Mouse (Mus musculus): Measurements from ENCODE around the gene Misp. TPM values are rescaled to one million over a fixed set of nuclear protein-coding genes. Genes with fewer than 3 reads are reported as not detected.

Misp gene
- total RNA-seq, 4 experiments from 2014 or later = 0.64 to 0.95 (median 0.70) TPM

GRCm38 (mm10) chr10:79855558-79856184 is 34.9 kb downstream of the Misp start:
- DNase-seq = peak; percentile 63

DNA sequence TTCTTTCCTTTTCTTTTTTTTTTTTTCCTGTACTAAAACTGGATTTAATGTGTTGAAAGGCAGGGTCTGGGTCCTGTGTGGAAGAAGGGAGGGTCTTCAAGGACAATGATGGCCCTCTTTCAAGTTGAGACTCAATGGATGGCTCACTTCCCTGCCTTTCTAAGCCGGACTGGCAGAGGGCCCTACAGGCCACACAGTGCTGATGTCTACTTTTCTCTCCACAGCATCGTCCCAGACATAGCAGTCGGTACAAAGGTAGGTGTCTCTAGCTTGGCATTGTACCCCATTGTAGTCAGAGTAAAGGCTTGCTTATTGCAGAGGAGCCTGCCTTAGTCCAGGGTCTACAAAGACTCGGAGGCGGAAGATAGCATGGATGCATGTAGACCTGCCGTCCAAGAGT is 35.5 kb downstream of the Misp start:
- DNase-seq = no peak

DNA sequence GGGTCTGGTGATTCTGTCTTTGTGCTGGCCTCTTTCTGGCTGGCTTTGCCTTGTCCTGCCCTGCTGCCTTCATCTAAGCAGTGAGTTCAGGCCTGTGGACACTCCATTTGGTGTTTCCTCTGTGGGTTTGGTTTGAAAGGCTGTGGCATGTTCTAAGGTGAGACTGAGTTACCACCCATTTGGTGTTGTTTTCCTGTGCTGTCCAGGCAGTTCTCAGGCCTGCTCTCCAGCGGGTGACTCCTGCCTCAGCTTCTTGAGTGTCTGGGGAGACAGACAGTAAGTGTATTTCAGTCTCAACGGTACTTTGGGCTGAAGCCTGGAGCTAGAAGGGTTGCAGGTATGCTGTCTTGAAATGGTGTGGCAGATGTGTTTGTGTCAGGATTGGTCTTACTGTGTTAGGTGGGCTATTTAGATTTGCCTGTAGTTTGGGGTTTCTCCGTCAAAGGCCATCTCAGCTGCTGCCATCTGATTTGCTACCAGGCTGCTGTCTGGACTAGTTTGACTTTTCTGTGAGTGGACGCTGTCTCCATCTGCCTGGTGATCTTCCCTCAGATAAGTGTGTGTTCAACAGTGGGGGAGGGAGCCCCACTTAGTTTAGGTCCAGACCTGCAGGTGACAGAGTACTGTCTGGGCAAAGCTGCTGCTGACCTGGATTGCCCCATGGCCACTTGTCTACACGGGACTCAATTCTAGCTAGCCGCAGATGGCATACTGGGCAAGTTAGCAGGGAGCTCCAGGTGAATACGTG is 36.1 kb downstream of the Misp start:
- DNase-seq = no peak

GRCm38 (mm10) chr10:79857452-79857811 is 36.6 kb downstream of the Misp start:
- peak; percentile 66 for DNase-seq

DNA sequence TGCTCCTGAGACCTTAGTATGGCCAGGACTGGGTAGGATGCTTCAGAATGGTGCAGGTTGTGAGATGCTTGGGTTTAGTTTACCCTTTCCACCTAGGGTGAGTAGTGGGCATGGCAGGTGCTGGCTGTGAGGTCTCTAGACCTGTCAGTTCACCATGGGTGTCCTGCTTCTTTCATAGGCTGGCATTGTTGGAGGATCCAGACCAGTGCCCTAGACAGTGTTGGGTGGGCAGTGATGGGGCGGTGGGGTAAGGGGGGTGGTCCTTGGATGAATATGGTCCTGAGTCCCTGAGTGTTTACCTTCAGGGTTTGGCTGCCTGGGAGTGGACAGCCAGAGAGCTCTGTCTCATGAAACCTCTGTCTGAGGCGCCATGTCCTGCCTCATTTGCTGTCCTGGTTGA is 37.1 kb downstream of the Misp start:
- no peak for DNase-seq

GRCm38 (mm10) chr10:79858416-79859074 is 37.8 kb downstream of the Misp start:
- no peak for DNase-seq

DNA sequence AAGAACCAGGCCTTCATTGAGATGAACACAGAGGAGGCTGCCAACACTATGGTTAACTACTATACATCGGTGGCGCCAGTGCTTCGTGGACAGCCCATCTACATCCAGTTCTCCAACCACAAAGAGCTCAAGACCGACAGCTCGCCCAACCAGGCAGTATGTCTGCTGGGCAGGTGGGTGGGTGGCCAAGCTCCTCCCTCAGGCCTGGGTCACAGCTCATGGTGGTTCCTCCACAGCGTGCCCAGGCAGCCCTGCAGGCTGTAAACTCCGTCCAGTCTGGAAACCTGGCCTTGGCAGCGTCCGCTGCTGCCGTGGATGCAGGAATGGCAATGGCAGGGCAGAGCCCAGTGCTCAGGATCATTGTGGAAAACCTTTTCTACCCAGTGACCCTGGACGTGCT is 38.3 kb downstream of the Misp start:
- DNase-seq = no peak

- no peak for DNase-seq
These were observed 39.5 kb downstream of the Misp start for GRCm38 (mm10) chr10:79860079-79860911.

DNA sequence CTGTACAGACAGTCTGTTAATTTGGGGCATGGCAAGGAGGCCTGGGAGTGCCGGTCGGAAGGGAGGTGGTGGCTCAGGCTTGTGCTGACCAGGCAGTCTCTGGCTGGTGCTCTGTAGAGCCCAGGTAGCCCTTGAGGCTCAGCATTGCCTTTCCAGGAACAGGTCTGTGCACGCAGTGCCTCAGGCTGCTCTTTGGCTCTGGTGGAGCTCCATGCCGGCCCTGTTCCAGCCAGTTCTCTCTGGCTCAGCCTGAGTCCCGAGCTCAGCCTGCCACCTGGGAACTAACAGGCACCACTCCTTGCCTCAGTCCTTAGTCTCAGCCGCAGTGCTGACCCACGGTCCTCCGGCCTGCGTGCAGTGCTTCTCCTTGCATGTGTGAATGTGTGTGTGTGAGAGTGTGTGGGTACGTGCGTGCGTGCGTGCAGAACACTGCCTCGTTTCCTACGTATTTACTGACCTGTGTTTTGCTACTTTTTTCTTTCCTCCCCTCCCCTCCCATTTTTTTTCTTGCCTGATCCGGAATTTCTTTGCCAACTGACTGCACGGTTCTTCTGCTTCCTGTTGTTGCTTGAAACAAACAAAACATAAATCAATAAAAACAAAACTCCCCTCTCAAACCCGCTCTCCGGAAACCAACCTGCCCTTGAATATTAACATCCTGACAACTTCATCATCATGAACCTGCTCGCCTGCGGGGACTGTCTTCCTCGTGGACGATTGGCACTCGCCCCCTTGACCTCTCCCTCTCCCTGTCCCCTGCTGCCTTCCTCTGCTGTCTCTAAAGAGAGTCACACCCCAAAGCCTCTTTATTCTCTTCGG is 40.6 kb downstream of the Misp start:
- no peak for DNase-seq

GRCm38 (mm10) chr10:79862049-79862788 is 41.4 kb downstream of the Misp start:
- no peak for DNase-seq

DNA sequence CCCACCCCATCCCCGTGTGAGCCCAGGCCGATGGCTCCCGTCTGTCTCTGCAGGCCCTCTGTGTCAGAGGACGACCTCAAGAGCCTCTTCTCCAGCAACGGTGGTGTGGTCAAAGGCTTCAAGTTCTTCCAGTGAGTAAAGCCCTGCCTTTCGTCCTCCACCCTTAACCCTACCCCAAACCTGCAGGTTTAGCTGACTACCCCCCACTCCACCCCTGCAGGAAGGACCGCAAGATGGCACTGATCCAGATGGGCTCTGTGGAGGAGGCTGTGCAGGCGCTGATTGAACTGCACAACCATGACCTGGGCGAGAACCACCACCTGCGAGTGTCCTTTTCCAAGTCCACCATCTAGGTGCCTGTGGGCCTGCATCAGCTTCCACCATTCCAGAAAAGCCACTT is 42.1 kb downstream of the Misp start:
- no peak for DNase-seq

DNA sequence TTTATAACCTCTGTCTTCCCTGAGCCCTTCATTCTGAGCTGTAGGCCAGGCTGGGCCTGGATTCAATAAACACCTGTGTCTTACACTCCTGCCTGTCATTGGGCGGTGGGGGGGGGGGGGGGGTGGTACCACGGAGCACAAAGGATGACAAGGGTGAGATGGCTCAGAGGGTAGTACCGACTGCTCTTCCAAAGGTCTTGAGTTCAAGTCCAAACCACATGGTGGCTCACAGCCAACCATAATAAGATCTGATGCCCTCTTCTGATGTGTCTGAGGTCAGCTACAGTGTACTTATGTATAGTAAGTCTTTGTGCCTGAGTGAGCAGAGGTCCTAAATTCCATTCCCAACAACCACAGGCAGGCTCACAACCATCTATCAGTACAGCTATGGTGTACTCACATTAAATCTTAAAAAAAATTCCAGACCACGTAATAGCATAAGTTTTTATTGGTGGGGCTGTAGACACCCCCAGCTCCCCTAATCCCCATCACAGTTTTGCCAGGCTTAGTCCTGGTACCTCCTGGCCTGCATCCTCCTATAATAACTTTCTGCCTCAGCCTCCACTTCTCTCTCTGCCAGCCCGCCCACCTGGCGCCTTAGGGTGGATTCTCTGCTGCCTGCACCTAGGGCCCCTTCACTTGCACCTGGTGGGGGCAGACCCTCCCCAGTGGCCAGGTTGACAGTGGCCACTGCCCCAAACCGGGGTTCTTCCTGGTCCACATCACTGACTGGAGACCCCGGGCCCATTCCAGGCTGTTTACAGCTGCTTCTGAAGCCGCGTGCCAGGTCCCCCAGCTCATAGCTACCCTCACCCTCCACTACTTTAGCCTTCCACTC is 43.8 kb downstream of the Misp start:
- no peak for DNase-seq

- DNase-seq = no peak
These were observed 44.4 kb downstream of the Misp start for GRCm38 (mm10) chr10:79865189-79865601.

GRCm38 (mm10) chr10:79865801-79866295 is 45.1 kb downstream of the Misp start:
- DNase-seq = peak; percentile 58

DNA sequence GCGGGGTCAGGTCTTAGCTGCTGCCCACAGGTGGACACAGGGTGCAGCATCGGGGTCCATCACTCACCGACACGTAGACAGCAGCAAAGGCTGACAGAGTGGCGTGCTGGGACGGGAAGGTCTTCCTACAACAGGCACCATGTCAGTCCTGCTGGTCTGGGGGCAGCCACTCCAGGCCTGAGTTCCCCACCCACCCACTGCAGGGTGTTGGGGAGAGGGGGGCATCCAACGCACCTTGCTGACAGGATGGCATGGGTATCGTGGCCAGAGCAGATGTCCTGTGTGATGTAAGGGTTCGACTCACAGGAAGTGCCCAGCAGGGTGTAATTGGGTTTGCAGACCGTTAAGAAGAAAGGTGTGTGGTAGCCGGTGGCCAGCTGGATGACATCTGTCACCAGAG is 45.8 kb downstream of the Misp start:
- DNase-seq = no peak

- no peak for DNase-seq
These were observed 51.1 kb downstream of the Misp start for GRCm38 (mm10) chr10:79871845-79872244.

GRCm38 (mm10) chr10:79872862-79873261 is 52.1 kb downstream of the Misp start:
- no peak for DNase-seq

GRCm38 (mm10) chr10:79873313-79873712 is 52.5 kb downstream of the Misp start:
- no peak for DNase-seq

DNA sequence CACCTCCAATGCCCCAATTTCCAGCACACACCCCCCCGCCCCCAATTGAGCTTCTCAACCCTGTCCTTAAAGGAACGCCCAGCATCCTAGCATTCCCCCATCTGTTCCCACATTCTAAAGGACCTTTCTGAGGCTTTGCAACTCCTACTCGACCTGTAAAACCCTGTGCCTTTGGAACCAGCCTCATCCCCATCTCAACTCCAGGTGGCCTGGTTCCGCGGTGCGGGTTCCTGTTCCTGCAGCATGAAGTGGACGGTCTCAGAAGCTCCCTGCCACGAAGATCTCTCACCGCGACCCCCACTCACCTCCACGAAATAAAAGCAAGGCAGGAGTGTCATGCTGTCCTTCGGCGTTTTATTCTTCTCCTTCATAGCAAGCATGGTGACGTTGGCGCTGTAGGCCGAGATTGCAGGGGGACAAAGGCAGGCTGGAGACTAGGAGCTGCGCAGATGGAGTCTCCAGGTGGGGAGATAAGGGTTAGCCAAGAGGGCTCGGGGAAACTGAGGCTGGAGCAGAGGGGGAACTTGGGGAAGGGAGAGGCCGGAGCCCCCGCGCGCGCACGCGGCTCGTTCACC is 53.0 kb downstream of the Misp start:
- no peak for DNase-seq

Data from adrenal gland, adult 8-10 months (tissue).